Mouse (Mus musculus): ENCODE measurements around the gene Ctsc. TPM values are rescaled to one million over a fixed set of nuclear protein-coding genes. Genes with fewer than 3 reads are reported as not detected.
A peak's percentile ranks its signal among the peaks of the same experiment; 100 is the strongest.
"Not testable (repeated sequence)": the region's sequence is repeated elsewhere in the genome, so short reads cannot be mapped to it uniquely, and the experiment has no call there.

Gene Ctsc
- 3.6 and 6.5 TPM in 2 replicates for polyA plus RNA-seq (2012; rRNA removed)

GRCm38 (mm10) chr7:88277858-88278627, at the start of gene Ctsc:
TSS of gene Ctsc (plus strand) at chr7:88278085.
- TF ChIP-seq POLR2A (IDR thresholded peaks at IDR 0.05; ENCODE audit: borderline replicate concordance, extremely low read depth, insufficient read depth, insufficient read length, poor library complexity, severe bottlenecking) (no peak), CTCF (IDR thresholded peaks at IDR 0.05; ENCODE audit: borderline replicate concordance, extremely low read depth, insufficient read depth, insufficient read length) (no peak)

GRCm38 (mm10) chr7:88229051-88229450, 48.8 kb upstream of the Ctsc start:
- TF ChIP-seq POLR2A (IDR thresholded peaks at IDR 0.05; ENCODE audit: borderline replicate concordance, extremely low read depth, insufficient read depth, insufficient read length, poor library complexity, severe bottlenecking) (no peak), CTCF (IDR thresholded peaks at IDR 0.05; ENCODE audit: borderline replicate concordance, extremely low read depth, insufficient read depth, insufficient read length) (no peak)
- no peak for DNase-seq (ENCODE audit: low read depth)

More at GRCm38 (mm10) chr7:88277858-88278627, at the start of gene Ctsc:
- peak; percentile 77 for DNase-seq (ENCODE audit: low read depth)

- no peak for DNase-seq (ENCODE audit: low read depth)
- no peak for TF ChIP-seq POLR2A (IDR thresholded peaks at IDR 0.05; ENCODE audit: borderline replicate concordance, extremely low read depth, insufficient read depth, insufficient read length, poor library complexity, severe bottlenecking)
Measured at GRCm38 (mm10) chr7:88230121-88230520, 47.8 kb upstream of the Ctsc start.

- no peak for DNase-seq (ENCODE audit: low read depth)
- no peak for TF ChIP-seq CTCF (IDR thresholded peaks at IDR 0.05; ENCODE audit: borderline replicate concordance, extremely low read depth, insufficient read depth, insufficient read length)
- TF ChIP-seq POLR2A (IDR thresholded peaks at IDR 0.05; ENCODE audit: borderline replicate concordance, extremely low read depth, insufficient read depth, insufficient read length, poor library complexity, severe bottlenecking): no peak
Measured at GRCm38 (mm10) chr7:88230756-88231522, 46.9 kb upstream of the Ctsc start.

GRCm38 (mm10) chr7:88243059-88243458, 34.8 kb upstream of the Ctsc start:
- DNase-seq (ENCODE audit: low read depth): no peak
- TF ChIP-seq POLR2A (IDR thresholded peaks at IDR 0.05; ENCODE audit: borderline replicate concordance, extremely low read depth, insufficient read depth, insufficient read length, poor library complexity, severe bottlenecking) (no peak), CTCF (IDR thresholded peaks at IDR 0.05; ENCODE audit: borderline replicate concordance, extremely low read depth, insufficient read depth, insufficient read length) (no peak)

GRCm38 (mm10) chr7:88244462-88244861, 33.4 kb upstream of the Ctsc start:
- DNase-seq (ENCODE audit: low read depth): no peak
- TF ChIP-seq CTCF (IDR thresholded peaks at IDR 0.05; ENCODE audit: borderline replicate concordance, extremely low read depth, insufficient read depth, insufficient read length) (no peak), POLR2A (IDR thresholded peaks at IDR 0.05; ENCODE audit: borderline replicate concordance, extremely low read depth, insufficient read depth, insufficient read length, poor library complexity, severe bottlenecking) (no peak)

- DNase-seq (ENCODE audit: low read depth): not testable (repeated sequence)
Measured at GRCm38 (mm10) chr7:88250380-88250779, 27.5 kb upstream of the Ctsc start.

GRCm38 (mm10) chr7:88251535-88251934, 26.4 kb upstream of the Ctsc start:
- no peak for DNase-seq (ENCODE audit: low read depth)
- TF ChIP-seq POLR2A (IDR thresholded peaks at IDR 0.05; ENCODE audit: borderline replicate concordance, extremely low read depth, insufficient read depth, insufficient read length, poor library complexity, severe bottlenecking): no peak
- TF ChIP-seq CTCF (IDR thresholded peaks at IDR 0.05; ENCODE audit: borderline replicate concordance, extremely low read depth, insufficient read depth, insufficient read length): no peak

GRCm38 (mm10) chr7:88252129-88252528, 25.8 kb upstream of the Ctsc start:
- TF ChIP-seq POLR2A (IDR thresholded peaks at IDR 0.05; ENCODE audit: borderline replicate concordance, extremely low read depth, insufficient read depth, insufficient read length, poor library complexity, severe bottlenecking) (no peak), CTCF (IDR thresholded peaks at IDR 0.05; ENCODE audit: borderline replicate concordance, extremely low read depth, insufficient read depth, insufficient read length) (no peak)
- DNase-seq (ENCODE audit: low read depth): no peak

- DNase-seq (ENCODE audit: low read depth): no peak
- TF ChIP-seq CTCF (IDR thresholded peaks at IDR 0.05; ENCODE audit: borderline replicate concordance, extremely low read depth, insufficient read depth, insufficient read length) (no peak), POLR2A (IDR thresholded peaks at IDR 0.05; ENCODE audit: borderline replicate concordance, extremely low read depth, insufficient read depth, insufficient read length, poor library complexity, severe bottlenecking) (no peak)
Measured at GRCm38 (mm10) chr7:88254884-88255283, 23.0 kb upstream of the Ctsc start.

- TF ChIP-seq CTCF (IDR thresholded peaks at IDR 0.05; ENCODE audit: borderline replicate concordance, extremely low read depth, insufficient read depth, insufficient read length) (no peak), POLR2A (IDR thresholded peaks at IDR 0.05; ENCODE audit: borderline replicate concordance, extremely low read depth, insufficient read depth, insufficient read length, poor library complexity, severe bottlenecking) (no peak)
Measured at GRCm38 (mm10) chr7:88259155-88259925, 18.5 kb upstream of the Ctsc start.

More at GRCm38 (mm10) chr7:88259155-88259925, 18.5 kb upstream of the Ctsc start:
- no peak for DNase-seq (ENCODE audit: low read depth)
